Mouse (Mus musculus): ENCODE results near the gene Rabif.
A peak's percentile ranks its signal among the peaks of the same experiment; 100 is the strongest.
"Not testable (repeated sequence)": the region's sequence is repeated elsewhere in the genome, so short reads cannot be mapped to it uniquely, and the experiment has no call there.

Gene Rabif

GRCm38 (mm10) chr1:134512584-134512983 lies 18.1 kb downstream of the Rabif start:
- no peak for DNase-seq (ENCODE audit: low spot score in 2 of 2)

DNA sequence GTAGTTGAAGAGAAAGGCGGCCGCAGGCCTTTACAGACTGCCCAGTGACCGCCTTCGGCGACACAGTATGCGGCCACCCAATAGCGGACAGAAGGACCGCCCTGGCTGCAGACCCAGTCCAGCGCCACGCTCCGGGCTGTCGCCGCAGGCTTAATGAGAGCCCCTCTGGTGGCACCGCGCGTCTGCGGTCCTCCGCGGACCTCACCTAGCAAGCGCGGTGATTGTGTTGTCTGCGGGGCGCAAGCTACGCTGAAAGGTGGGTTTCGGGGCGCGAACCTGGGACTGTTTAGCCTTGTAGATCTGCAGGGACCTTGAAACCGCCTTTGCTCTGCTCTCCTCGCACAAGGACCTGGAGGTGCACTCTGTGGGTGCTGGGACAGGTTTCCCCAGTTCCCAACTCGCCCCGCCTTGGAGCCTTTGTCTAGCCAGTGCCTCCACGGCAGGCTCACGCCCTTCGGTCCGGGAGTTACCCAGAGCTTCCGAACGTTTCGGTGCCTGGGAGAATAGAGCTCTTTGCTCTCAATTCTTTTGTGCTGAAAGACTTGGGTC lies 18.9 kb downstream of the Rabif start:
- peak in 1 of 2 experiments; percentile 7 for DNase-seq (ENCODE audit: low spot score in 2 of 2)

GRCm38 (mm10) chr1:134513876-134514590 lies 19.6 kb downstream of the Rabif start:
- no peak for DNase-seq (ENCODE audit: low spot score in 2 of 2)

DNA sequence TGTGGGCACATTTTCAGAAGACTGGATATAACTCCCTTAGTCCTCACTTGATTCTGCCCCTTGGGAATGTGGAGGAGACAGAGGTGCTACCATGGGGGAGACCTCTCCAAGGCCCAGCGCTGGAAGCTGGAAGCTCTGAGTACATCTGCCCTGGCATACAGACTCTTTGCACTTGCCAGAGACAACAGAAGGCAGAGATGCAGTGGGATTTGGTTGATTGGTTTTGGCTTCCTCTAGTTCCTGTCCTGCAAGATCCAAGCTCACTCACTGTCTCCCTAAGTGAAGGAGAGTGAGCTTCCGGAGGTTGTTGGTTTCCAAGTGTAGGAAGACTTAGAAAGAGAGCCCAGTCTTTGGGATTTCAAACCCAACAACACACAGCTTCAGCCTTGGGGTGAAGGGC lies 21.4 kb downstream of the Rabif start:
- DNase-seq (ENCODE audit: low spot score in 2 of 2), result no peak

- no peak for DNase-seq (ENCODE audit: low spot score in 2 of 2)
Measured at GRCm38 (mm10) chr1:134516491-134517198, 22.2 kb downstream of the Rabif start.

DNA sequence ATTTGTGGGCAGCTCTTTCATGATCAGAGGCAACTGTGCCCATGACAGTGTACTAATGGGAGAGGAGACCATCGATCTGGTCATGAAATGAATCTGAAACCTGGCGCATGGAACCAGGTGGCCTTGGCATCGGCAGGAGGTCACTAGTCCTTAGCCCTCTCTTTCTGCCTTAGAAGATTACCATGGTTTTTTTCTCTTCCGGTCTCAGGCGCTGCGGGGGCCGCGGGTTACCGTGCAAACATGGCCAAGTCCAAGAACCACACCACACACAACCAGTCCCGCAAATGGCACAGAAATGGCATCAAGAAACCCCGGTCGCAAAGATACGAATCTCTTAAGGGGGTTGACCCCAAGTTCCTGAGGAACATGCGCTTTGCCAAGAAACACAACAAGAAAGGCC lies 23.4 kb downstream of the Rabif start:
- not testable (repeated sequence) for DNase-seq (ENCODE audit: low spot score in 2 of 2)

GRCm38 (mm10) chr1:134518677-134519076 lies 24.2 kb downstream of the Rabif start:
- peak; percentile 41 to 67 for DNase-seq (ENCODE audit: low spot score in 2 of 2)

- not testable (repeated sequence) for DNase-seq (ENCODE audit: low spot score in 2 of 2)
Measured at GRCm38 (mm10) chr1:134519201-134519600, 24.8 kb downstream of the Rabif start.

DNA sequence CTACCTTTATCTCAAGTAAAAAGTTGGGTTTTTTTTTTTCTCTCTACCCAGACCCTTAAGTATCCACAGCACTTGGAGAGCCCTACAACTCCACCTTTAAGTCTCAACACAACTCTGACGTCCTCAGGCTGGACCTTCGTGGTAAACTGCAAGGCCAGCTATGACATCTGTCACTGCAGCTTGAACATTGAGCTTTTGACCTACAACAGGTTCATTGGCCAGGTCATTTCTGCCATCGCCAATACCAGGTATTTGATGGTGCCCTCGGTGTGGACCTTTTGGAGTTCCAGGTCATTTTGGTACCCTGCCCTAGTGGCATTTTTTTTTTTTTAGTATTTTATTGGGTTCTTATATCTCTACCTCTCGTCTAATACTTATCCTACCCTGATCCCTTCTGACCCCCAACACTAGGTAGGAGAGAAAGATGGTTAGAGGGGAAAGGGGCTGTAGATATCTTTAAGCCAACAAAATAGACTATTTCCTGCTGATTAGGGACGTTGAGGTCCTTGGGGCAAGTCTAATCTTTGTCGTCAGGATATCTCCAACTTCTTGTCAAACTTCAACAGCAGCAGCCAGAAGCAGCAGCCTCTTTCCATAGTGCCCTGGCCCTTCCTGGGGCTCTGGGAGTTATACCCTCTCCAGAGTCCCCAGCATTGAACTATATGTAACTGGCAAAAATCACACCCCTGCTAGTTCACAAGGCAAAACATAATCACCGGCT lies 25.7 kb downstream of the Rabif start:
- DNase-seq (ENCODE audit: low spot score in 2 of 2), result no peak

DNA sequence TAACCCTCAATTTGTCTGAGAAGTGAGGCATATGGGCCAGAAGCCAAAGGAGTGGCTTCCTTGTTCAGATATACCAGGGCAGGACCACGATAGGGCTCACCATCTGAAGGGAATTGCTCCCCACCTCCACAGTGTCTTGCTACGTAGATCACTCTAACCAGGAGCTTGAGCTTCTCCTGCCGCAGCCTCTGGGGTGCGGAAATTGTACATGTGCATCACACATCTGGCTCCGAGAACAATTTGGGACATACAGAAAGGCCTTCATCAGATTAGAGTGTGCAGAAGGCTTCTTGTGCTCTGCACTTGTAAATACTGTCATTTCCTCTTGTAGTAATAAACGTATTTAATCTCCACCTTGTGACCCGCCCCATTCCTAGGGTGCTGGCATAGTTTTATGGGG lies 26.7 kb downstream of the Rabif start:
- DNase-seq (ENCODE audit: low spot score in 2 of 2), result no peak

- DNase-seq (ENCODE audit: low spot score in 2 of 2), result no peak
Measured at GRCm38 (mm10) chr1:134522325-134522724, 27.9 kb downstream of the Rabif start.

GRCm38 (mm10) chr1:134524424-134524823 lies 30.0 kb downstream of the Rabif start:
- peak; percentile 28 to 38 for DNase-seq (ENCODE audit: low spot score in 2 of 2)

DNA sequence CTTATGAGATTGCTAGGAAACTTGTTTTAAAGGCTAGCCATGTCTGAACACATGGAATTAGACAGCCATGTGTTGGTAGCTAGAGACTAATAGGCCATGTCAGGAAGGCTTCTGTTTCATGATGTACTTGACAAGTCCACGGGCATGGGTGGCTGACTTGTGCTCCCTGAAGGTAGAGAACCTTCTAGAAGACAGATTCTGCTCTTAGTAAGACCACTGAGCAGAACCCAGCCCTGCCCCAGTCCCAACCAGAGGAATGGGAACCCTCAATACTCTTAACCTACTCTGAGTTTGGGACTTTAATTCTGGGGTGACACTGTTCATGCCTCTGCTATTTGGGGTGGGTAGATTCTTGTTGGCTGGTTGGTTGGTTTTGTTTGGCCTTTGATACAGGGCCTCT lies 30.6 kb downstream of the Rabif start:
- DNase-seq (ENCODE audit: low spot score in 2 of 2), result no peak

DNA sequence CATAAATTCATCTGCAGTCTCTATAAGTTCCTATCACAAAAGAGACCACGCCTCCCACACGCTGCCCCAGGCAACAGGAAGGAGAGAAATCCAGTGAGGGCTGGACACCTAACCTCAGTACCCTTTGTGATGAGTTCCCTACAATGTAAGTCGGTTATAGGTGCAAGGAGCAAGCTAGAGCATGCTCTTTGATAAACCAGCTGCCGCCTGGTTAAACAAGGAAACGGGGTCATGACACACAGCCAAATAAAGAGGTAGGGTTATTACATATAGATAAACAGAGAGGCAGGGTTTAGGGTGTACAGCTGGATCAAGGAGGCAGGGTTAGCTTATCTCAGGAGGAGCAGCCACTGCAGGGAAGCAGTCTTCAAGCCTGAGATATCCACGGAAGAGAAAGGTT lies 32.3 kb downstream of the Rabif start:
- no peak for DNase-seq (ENCODE audit: low spot score in 2 of 2)

DNA sequence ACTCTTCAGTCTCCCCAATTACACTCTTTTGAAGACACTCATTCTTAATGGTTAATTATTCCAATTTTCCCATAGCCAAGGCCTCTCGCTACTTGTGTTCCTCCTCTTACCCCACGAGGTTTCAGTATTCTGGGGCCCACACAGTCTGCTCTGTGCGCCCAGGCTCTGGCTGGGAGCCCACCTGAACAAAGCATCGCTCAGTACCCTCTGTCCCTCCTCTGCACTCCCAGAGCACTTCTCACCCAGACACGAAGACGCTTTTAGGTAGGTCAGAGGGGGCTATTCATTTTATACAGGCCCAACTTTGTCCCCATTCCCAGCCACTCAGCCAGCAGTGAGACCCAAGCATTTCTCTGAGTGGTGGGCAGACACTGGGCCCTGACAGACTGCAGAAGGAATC lies 36.2 kb downstream of the Rabif start:
- DNase-seq (ENCODE audit: low spot score in 2 of 2), result no peak

- DNase-seq (ENCODE audit: low spot score in 2 of 2), result not testable (repeated sequence)
Measured at GRCm38 (mm10) chr1:134533710-134534109, 39.3 kb downstream of the Rabif start.

- DNase-seq (ENCODE audit: low spot score in 2 of 2), result no peak
Measured at GRCm38 (mm10) chr1:134535054-134535453, 40.6 kb downstream of the Rabif start.

DNA sequence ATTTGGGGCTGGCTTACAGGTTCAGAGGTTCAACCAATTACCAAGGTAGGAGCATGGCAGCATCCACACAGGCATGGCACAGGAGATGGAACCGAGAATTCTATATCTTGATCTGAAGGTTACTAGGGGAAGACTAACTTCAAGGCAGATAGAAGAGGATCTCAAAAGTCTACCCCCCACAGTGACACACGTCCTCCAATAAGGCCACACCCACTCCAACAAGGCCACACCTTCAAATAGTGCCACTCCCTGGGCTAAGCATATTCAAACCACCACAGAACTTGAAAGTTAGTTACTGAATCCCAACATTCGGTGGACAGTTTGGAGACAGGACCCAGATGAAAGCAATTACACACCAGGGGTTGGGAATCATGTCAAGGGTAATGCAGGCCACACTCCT lies 41.1 kb downstream of the Rabif start:
- no peak for DNase-seq (ENCODE audit: low spot score in 2 of 2)

- no peak for DNase-seq (ENCODE audit: low spot score in 2 of 2)
Measured at GRCm38 (mm10) chr1:134540610-134541009, 46.2 kb downstream of the Rabif start.

DNA sequence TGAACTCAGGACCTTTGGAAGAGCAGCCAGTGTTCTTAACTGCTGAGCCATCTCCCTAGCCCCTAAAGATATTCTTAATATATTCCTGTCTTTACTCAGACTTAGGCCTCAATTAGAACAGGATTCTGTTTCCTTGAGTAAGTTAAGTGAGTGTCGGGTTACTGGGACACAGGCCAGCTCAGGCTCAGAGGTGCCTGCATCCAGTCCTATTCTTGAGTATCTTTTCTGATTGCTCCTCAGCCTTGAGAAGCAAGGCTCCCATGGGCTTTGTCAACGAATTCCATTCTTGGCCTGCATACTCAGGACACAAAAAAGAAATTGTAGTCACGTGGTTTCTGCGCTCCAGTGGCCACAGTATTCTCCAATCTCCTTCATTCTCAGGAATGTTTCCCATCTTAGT lies 53.8 kb downstream of the Rabif start:
- no peak for DNase-seq (ENCODE audit: low spot score in 2 of 2)

DNA sequence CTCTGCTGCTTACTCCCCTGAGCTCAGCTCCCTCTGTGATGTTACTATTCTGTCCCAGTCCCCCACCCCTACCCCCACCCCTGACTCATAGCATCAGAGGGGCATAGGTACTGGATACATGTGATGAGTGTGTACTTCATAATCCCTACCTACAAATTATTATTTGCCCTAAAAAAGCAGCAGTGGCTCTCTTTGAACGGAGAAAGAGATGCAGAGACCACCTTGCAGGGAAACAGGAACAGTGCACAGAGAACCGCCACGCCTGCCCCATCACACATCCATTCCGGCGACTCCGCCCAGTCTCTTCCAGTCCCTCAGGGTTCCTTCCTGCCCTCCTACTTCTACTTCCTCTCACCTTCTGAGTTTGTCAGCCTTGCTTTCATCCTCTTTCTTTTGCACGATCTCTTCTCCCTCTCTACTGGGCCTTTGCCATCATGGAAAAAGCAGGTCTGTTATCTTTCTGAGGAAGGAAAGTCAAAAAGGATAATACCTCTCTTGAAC lies 55.2 kb downstream of the Rabif start, which contains the start of gene Mgat4e:
TSS of gene Mgat4e (minus strand) at position 51 of the 501 bp plus-strand sequence.
- DNase-seq (ENCODE audit: low spot score in 2 of 2), result no peak

DNA sequence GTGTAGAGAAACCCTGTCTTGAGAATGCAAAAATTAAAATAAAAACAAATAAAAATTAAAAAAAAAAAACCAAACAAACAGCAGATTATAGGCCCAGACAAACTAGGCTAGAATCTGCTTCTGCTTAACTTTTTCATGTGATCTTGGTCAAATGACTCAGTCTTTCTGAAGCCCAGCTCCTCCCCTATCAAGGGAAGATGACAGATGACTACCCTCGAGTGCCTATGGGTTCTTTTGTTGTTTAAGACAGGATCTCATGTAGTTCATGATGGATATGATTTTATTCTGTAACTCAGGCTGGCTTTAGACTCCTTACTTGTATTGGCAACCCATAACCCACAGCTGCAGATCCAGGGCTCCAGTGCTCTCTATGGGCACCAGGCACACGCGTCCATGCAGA lies 57.4 kb downstream of the Rabif start:
- no peak for DNase-seq (ENCODE audit: low spot score in 2 of 2)
